Mouse (Mus musculus) spleen, adult 18-20 months (tissue): Measurements from ENCODE around the gene Ppp1r3e.

Source experiments
- DNase-seq, 2 experiments: peaks; one replicate each; pipeline ENCODE4 v3.0.0; 2022; ENCODE audit warnings: mixed read lengths in 2 of 2

The Ppp1r3e gene

GRCm38 (mm10) chr14:54876539-54877047, 757 bp downstream of the Ppp1r3e start:
- peak; percentile 70 to 73 for DNase-seq

DNA sequence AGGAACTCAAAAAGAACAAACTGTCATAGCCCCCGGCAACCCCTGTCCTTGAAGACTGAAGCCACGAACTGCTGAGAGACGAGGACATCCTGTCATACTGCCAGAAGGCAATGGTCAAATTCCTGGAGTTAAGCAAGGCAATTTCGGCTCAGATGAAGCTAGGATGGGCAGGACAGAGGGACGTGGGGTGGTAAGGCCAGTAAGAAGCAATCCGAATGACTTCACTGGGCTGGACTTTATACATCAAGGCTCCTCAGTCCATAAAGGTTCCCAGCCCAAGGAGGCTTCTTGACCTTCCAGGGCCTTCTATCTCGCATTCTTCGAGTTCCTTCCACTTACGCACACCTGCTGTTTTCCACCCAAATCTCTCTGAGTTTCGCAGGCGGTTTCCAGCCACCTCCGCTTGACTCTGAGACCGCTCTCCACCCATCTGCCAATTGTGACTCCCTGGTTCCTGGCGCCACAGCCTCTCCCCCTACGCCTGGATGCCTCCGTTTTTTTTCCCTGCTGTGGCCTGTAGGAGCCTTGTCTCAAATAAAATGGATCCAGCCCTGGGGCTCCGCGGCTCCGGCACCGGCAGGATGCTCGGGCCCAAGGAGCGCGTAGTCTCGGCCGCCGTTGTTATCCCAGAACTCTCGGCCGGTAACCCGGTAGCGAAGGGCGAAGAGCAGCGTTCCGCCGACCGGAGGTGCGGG, 1.4 kb downstream of the Ppp1r3e start:
- no peak for DNase-seq

- DNase-seq = no peak
Measured at GRCm38 (mm10) chr14:54874165-54874564, 3.2 kb downstream of the Ppp1r3e start.

- no peak for DNase-seq
Measured at GRCm38 (mm10) chr14:54870861-54871260, 6.5 kb downstream of the Ppp1r3e start, which contains the start of gene Homez. Gene Homez, minus strand, starts transcription at chr14:54870961.

DNA sequence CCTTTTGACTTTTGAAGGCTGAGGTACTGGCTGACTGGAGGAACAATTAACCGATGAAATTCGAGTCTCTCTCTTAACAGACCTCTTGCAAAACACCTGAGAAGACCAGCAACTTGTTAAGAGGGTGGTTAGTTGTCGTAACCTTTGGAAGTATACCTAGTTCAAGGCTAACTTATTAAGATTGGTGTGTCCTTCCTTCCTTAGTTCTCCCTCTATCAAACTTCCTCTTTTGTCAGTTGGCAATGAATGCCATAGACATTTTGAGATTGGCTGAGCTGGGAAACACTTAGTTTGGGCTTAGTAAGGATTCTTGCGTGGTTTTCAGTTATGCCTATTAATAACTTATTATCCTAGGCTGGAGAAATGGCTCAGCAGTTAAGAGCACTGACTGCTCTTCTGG, 9.3 kb downstream of the Ppp1r3e start:
- no peak for DNase-seq

- peak in 1 of 2 experiments; percentile 28 for DNase-seq
Measured at GRCm38 (mm10) chr14:54866936-54867335, 10.4 kb downstream of the Ppp1r3e start.

DNA sequence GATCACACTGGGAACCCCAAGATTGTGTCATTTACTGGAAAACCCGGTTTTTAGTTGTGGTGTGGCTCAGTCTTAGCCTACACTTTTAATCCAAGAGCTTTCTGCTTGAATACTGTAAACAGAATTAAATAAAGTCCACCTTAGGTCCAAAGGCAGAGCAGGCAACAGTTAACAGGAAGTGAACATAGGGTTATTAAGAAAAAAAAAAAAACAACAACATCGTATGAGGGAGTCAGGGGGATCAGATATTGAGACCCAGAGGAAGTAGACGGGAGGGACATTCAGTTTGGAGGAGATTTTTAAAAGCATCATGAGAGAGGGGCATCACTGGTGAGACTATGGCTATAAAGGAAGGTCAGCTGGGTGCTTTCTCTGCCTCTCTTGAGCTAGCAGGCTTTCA, 11.1 kb downstream of the Ppp1r3e start:
- DNase-seq = no peak

- DNase-seq = no peak
Measured at GRCm38 (mm10) chr14:54865626-54866025, 11.7 kb downstream of the Ppp1r3e start.

GRCm38 (mm10) chr14:54864313-54865036, 12.9 kb downstream of the Ppp1r3e start:
- no peak for DNase-seq

- peak; percentile 82 to 86 for DNase-seq
Measured at GRCm38 (mm10) chr14:54863501-54864312, 13.6 kb downstream of the Ppp1r3e start.

DNA sequence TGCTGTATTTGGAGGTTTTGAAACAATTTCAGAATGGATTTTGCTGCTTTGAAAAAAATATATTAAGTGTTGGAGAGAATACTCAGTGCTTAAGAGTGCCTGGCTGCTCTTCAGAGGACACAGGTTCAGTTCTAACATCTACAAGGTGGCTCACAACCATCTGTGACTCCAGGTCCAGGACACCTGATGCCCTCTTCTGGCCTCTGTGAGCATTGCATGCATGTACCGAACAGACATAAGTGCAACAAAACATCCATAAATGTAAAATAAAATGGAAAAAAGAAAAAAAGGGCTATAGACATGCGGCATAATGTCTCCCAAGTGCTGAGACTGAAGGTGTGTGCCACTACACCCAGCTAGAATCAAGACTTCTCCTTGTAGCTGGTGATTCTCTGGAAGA, 16.8 kb downstream of the Ppp1r3e start:
- DNase-seq = peak; percentile 24 to 71

DNA sequence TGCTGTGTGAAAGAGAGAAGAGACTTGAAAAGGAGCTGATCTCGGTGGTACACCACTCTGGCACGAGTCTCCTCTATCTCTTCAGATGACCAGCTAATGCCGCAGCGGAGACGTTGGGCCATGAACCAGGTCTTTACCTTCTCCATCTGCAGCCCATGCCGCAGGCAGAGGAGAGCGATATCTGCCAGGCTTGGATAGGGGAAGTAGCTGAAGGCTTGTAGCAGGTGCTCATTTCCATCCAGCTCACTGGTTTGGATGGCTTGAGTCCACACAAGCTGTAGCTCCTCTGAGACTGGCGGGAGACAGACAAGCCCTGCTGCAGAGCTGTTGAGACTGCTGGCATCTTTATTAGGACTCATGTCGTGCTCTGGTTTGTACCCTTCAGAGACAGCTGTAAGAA, 19.5 kb downstream of the Ppp1r3e start:
- DNase-seq = no peak

DNA sequence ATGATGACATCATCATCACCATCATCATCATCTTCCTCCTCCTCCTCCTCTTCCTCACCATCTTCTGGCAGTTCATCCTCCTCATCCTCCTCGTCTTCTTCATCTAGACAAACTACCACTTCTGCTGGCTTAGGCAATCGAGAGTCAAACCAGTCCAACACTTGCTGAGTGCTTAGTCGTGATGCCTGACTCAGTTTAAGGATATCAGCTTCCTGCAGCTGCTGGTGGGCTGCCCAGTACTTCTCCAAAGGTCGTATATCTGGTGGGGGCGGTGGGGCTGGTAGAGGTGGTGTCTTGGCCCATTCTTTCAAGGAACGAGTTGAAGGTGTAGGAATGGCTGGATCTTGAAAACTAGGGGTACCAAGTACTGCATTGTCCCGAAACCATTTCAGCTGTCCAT, 20.6 kb downstream of the Ppp1r3e start:
- DNase-seq = no peak

GRCm38 (mm10) chr14:54855726-54856125, 21.6 kb downstream of the Ppp1r3e start:
- no peak for DNase-seq

GRCm38 (mm10) chr14:54843461-54843860, 33.9 kb downstream of the Ppp1r3e start:
- no peak for DNase-seq

DNA sequence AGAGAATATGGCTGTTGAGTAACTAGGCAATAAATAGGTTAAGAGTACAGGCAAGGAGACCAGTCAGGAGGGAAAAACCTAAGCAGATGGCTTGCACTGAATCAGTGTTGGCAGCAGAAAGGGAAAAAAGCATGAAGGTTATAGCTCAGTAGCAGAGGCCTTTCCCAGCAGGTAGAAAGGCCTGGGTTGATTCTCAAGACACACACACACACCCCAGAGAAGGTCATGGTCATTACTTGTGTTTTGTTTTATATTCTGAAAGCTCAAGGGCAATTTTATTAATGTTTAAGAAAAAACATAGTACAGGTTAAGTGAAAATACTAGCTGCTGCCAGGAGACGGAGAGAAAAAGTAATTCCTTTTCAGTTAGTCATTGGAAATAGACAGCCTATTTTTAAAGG, 53.6 kb downstream of the Ppp1r3e start:
- DNase-seq = no peak
